22 mouse cellular contexts compared by ENCODE assay signal in the genomic region with DNA sequence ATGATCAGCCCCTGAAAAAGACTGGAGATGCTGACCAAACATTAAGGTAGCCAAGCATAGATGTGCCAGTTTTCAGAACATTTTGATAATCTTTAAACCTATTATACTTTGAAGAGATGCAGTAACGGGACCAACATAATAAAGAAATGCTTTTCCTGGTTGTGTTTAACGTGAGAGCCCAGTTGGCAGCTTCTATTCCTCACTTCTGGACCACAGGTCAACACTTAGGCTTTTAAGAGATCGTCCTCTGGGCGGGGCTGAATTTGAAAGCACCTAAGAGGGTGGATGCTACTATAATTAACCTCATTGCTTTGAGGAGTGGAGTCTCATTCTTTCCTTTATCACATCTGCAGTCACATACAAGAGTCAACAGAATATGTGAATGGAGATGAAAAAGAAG.
"Had no signal": no experiment of that assay in that cellular context is flagged by ENCODE, and none has a peak within 500 bp of the region (broad histone marks: within the 10 kb centered on the region; RNA-seq: fewer than 3 reads in every experiment).

No protein-coding gene starts in this region.

- H3K27ac ChIP-seq: layer of hippocampus, adult 2 months; limb, embryonic 10.5 days; limb, embryonic 13.5 days; liver, embryonic 12.5 days; liver, embryonic 15.5 days; lung, embryonic 15.5 days; midbrain, embryonic 12.5 days; midbrain, embryonic 15.5 days; neural tube, embryonic 12.5 days; neural tube, embryonic 15.5 days; stomach, postnatal 0 days had no signal

- H3K27me3 ChIP-seq: limb, embryonic 13.5 days; liver, embryonic 12.5 days; liver, embryonic 15.5 days; lung, embryonic 15.5 days; megakaryocyte, embryonic 14.5 days; midbrain, embryonic 12.5 days; midbrain, embryonic 15.5 days; neural tube, embryonic 12.5 days; neural tube, embryonic 15.5 days had no signal

- DNase-seq: layer of hippocampus, adult 9-11 months; liver; lung, adult 18-20 months; lung, postnatal 10 days; lung, postnatal 36 days; right cerebral cortex, adult 18-20 months; right cerebral cortex, postnatal 14 days; right cerebral cortex, postnatal 4 days; thymus, postnatal 25 days had no signal

- H3K4me2 ChIP-seq: limb, embryonic 13.5 days; liver, embryonic 12.5 days; liver, embryonic 15.5 days; lung, embryonic 15.5 days; midbrain, embryonic 12.5 days; midbrain, embryonic 15.5 days; neural tube, embryonic 12.5 days; neural tube, embryonic 15.5 days had no signal

- H3K36me3 ChIP-seq: limb, embryonic 10.5 days; limb, embryonic 13.5 days; liver, embryonic 12.5 days; liver, embryonic 15.5 days; lung, embryonic 15.5 days; midbrain, embryonic 12.5 days; midbrain, embryonic 15.5 days; neural tube, embryonic 12.5 days; neural tube, embryonic 15.5 days had no signal

- ATAC-seq: intestine, postnatal 0 days; liver, embryonic 12.5 days; midbrain, embryonic 15.5 days had no signal

- H3K9ac ChIP-seq: limb, embryonic 13.5 days; liver, embryonic 12.5 days; liver, embryonic 15.5 days; lung, embryonic 15.5 days; midbrain, embryonic 12.5 days; midbrain, embryonic 15.5 days; neural tube, embryonic 12.5 days; neural tube, embryonic 15.5 days had no signal

- H3K4me1 ChIP-seq: liver, embryonic 12.5 days; liver, embryonic 15.5 days; megakaryocyte, embryonic 14.5 days; neural tube, embryonic 12.5 days had no signal

- H3K9me3 ChIP-seq: limb, embryonic 10.5 days; limb, embryonic 13.5 days; liver, embryonic 12.5 days; liver, embryonic 15.5 days; lung, embryonic 15.5 days; midbrain, embryonic 12.5 days; midbrain, embryonic 15.5 days; neural tube, embryonic 12.5 days; neural tube, embryonic 15.5 days had no signal

- H3K4me3 ChIP-seq: layer of hippocampus, adult 2 months; limb, embryonic 10.5 days; limb, embryonic 13.5 days; liver, embryonic 12.5 days; liver, embryonic 15.5 days; lung, embryonic 15.5 days; megakaryocyte, embryonic 14.5 days; midbrain, embryonic 12.5 days; midbrain, embryonic 15.5 days; neural tube, embryonic 12.5 days; neural tube, embryonic 15.5 days had no signal
